Mouse (Mus musculus) splenic B cell, adult 2 months (primary cell): ENCODE data around the gene Nle1.
"Not testable (repeated sequence)": the region's sequence is repeated elsewhere in the genome, so short reads cannot be mapped to it uniquely, and the experiment has no call there.

Experiments
- DNase-seq: peaks from one replicate; pipeline ENCODE4 v3.0.0-alpha.2; 2011; ENCODE audit warnings: low read depth, low spot score
- H3K27me3 ChIP-seq: 2 replicates; pipeline ENCODE4 v1.6.1; 2012; ENCODE audit warnings: mild to moderate bottlenecking, low read length, moderate library complexity, mixed read lengths; ENCODE audit not compliant: control insufficient read depth, poor library complexity, insufficient read depth, severe bottlenecking
- H3K36me3 ChIP-seq: 2 replicates; pipeline ENCODE4 v1.6.1; 2012; ENCODE audit warnings: mild to moderate bottlenecking, low read length, moderate library complexity, mixed read lengths; ENCODE audit not compliant: control insufficient read depth, poor library complexity, insufficient read depth, severe bottlenecking

The Nle1 gene

DNA sequence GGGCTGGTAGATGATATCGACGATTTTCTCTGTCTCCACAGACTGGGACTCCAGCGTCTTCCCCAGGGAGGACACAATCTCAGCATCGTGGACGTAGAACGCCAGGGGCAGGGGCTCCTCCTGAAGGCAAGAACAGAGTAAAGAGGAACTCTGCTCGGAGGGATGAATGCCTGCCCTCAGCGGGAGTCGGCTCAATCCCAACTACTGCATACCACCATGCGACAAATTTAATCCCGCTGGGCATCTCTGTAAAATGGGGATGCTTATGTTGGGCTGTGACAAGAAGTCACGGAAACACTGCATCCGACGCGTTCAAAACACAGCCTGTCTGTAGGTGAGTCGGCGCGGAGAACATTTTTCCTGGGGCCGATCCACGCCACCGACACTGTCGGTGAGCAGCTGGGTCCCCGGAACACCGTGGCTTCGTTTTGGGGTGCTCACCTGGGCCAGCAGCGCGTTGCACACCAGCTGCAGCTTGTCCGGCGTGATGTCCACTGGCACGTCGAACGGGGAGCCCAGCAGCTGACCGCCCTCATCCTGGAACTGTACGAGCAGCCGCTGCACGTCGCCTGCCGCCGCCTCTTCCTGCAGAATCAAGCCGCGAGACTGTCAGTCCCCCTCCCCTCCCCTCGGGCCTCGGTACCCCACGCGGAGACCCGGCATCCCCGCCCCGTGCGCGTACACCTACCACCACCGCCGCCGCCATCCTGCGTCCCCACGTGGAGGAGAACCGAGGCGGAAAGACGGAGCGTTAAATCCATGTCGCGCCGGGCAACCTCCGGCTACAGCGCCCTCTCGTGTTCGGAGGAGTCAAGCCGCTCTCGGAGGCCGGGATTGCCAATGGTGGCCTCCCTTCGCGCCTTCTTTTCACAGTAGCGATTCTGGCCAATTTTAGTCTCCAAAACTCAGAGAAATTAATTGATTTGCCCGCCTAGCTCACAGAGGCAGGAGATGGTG, at the start of gene Nle1:
Nle1 (minus strand) TSS at position 761 of the 957 bp plus-strand sequence.
- peaks cover 2% of the 10 kb centered on the region; the same call in 1 of the 2 replicates for H3K36me3 ChIP-seq

DNA sequence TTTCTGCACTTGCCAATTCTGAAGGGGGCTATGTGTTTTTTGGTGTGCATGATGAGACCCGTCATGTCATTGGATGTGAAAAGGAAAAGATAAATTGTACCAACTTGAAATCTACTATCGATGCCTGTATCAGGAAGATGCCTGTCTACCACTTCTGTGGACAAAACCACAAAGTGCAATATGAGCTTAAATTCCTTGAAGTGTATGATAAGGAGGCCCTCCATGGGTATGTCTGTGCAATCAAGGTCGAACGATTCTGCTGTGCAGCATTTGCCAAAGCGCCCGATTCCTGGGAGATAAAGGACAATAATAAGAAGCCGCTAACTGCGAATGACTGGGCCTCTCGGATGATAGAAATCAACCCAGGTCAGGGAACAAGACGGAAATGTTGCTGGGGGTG, 48.7 kb upstream of the Nle1 start:
- Histone ChIP-seq H3K27me3 (no peaks in the 10 kb centered on the region), H3K36me3 (peaks cover 4% of the 10 kb centered on the region; the same call in 1 of the 2 replicates)
- no peak for DNase-seq

More for the DNA sequence above, at the start of gene Nle1:
- H3K27me3 ChIP-seq = no peaks in the 10 kb centered on the region
- DNase-seq = peak; percentile 93

DNA sequence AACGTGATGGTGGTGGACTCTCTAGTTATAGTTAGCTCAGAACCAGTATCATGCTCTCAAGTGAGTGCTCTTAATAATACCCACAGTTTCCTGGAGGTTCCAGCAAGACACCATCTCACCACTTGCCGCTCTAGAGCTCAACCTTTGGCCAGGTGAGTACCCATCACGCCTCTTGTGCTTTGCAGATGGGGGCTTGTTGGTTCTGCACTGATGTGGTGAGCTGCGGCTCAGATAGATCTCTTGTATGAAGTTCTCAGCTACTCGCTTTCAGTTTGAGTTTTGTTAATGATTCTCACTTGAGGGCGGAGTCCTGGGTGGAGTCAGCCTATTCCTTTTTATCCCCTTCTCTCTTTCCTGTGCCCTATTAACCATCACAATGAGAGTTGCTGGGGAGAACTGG, 46.4 kb upstream of the Nle1 start:
- DNase-seq = no peak
- Histone ChIP-seq H3K36me3 (peaks cover 3% of the 10 kb centered on the region; the same call in 1 of the 2 replicates), H3K27me3 (no peaks in the 10 kb centered on the region)

DNA sequence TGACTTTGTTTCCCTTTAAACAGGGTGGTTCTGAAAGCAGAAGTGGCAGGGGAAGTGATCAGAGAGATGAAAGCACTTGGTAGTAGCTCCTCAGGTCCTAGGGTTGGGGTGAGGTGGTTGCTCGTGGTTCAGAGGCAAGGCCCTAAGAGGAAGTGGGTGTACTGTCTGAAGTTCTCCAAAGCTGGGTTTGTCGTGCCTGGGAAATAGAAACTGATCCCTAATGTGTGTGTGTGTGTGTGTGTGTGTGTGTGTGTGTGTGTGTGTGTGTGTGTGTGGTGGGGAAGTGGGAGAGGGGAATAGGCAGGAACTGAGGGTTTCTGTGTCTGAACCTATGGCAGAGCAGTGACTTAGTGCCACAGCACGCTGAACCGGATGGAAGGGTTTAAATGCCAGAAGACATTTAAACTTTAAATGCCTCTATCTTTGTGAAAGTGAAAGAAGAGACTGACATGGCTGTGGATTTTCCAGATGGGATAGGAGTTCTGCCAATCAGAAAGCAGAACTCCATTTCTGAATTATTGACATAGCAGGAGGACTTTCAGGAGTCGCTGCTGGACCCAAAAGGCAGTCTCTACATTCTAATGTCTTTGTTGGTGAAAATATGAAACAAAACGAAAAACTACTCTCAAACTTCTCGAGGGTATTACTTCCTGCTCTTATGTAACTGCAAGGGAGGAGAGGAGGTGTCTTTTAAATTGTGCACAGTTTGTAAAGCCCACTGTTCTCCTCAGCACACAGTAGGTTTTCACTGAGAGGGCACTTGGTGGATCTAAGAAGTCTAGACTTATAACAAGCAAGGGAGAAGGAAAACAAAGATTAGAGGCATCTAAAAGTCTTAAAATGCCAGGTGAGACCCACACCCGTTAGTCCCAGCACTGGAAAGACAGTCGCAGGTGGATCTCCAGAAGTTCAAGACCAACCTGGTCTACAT, 44.7 kb upstream of the Nle1 start:
- Histone ChIP-seq H3K27me3 (no peaks in the 10 kb centered on the region), H3K36me3 (peaks cover 3% of the 10 kb centered on the region; the same call in 1 of the 2 replicates)
- DNase-seq = peak; percentile 79

DNA sequence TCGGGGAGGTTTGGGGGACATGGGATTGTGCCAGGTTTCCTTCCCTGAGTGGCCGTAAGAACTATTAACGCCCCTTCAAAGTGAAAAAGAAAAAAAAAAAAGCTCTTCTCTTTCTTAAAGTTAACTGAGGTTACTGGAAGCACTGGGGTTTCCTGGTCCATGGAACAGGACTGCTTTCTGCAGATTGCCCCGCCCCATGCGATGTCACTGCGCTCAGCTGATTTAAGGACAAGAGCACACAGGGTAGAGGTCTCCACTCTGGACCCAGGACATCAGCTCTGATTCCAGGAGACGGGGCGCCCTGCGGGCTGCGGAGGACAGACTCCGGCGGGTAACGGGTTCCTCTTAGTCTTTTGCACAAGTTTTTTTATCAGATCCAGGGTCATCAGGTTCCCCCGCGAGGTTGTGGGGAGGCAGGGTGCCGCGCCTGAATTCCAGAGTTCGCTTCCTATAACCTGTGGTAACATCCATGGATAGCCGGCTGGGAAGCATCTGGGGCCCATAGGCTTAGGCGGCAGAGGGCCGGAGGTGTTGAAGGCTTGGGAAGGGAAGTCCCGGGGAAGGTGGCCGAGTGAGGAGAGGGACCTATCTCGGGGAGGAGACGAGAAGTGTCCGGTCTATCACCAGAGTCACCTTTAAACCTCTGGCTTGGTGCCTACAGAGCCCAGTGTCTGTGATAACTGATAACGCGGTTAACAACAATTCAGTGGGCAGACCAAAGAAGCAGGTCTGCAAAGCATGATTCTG, 43.8 kb upstream of the Nle1 start:
- Histone ChIP-seq H3K36me3 (peaks cover 3% of the 10 kb centered on the region; the same call in 1 of the 2 replicates), H3K27me3 (no peaks in the 10 kb centered on the region)
- DNase-seq = peak; percentile 37

DNA sequence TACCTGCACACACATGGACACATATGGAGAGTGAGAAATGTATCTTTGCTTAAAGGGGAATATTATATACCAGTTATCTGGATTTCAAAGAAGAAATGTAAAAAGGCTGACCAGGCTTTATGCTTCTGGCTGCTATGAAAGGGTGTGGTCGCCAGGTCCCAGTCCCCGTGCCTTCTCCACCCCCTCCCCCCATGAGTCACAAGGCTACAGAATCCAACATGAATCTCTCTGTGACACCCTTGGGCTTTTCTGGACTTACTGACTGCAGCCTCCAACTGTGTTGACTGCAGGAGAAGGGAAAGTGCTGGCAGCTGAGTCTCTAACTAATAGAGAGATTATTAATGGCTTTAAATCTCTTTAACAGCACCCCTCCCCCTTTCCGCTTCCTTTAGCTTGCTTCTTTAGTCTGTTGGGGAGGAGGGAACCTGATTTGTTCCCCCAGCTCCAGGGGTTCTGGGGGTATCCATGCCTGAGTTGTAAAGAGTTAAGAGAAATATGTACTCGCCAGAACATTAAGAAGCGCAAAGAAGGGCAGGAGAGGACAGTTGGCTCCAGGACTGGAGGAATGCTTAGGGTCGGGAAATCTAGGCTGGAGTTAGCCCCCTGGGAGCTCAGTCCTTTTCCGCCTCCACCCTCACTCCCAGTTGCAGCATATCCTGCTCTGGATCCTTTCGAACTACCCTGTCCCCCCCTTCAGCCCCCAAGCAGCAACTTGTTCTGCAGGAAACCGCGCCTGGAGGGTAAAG, 42.7 kb upstream of the Nle1 start, which contains the start of gene Slfn5:
Slfn5 (plus strand) TSS at position 614 of the 746 bp plus-strand sequence.
- H3K27me3 ChIP-seq = no peaks in the 10 kb centered on the region
- no peaks in the 10 kb centered on the region for H3K36me3 ChIP-seq
- DNase-seq = no peak

DNA sequence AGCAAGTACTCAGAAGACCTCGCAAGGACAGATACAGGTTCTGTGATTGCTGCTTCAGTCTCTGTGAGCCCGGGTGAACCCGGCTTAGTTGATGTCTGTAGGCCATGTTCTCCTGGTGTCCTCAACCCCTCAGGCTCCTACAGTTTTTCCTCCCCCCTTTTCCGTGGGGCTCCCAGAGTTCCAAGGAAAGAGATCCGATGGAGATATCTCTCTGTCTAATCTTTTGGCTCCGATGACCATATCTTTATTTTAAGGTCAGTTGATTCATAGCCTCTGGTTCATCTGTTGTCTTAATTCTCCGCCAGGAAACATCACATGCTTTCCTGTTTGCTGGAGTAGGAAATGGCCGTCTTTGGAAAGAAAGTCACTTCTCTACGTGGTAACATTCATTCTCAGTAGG, 40.8 kb upstream of the Nle1 start:
- Histone ChIP-seq H3K36me3 (no peaks in the 10 kb centered on the region), H3K27me3 (no peaks in the 10 kb centered on the region)
- DNase-seq = no peak

DNA sequence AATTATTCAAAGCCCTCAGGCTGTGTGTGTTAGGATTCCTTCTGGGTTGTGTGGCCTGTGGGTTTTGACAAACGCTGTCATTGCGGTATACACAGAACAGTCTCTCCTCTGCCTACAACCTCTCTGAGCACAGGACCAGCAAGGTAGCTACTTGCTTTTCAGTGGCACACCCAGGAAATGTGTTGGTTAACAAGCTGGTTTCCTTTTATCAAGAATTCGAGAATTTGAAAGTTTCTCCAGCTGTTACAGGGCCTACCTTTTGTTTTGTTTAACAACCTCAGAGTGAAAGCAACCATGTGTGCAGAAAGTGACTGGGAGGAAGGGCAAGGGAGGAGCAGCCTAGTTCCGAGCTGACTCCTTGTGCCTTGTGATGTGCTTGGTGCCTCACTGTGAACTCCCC, 39.2 kb upstream of the Nle1 start:
- no peaks in the 10 kb centered on the region for H3K36me3 ChIP-seq
- H3K27me3 ChIP-seq = no peaks in the 10 kb centered on the region
- no peak for DNase-seq

DNA sequence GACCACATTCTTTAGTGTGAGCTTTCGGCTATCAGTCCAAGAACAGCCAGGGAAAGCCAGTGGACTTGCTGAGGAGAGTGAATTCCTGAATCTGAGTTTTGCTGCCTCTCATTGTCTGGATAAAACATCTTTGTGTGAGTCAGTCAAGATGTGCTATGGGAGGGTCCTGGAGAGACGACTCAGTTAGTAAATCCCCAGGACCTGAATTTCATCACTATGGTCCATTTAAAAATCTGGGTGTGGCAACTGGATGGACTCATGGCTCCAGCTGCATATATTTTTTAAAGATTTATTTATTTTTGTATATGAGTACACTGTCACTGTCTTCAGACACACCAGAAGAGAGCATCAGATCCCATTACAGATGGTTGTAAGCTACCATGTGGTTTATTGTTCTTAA, 37.4 kb upstream of the Nle1 start:
- no peaks in the 10 kb centered on the region for H3K36me3 ChIP-seq
- H3K27me3 ChIP-seq = no peaks in the 10 kb centered on the region
- DNase-seq = no peak

DNA sequence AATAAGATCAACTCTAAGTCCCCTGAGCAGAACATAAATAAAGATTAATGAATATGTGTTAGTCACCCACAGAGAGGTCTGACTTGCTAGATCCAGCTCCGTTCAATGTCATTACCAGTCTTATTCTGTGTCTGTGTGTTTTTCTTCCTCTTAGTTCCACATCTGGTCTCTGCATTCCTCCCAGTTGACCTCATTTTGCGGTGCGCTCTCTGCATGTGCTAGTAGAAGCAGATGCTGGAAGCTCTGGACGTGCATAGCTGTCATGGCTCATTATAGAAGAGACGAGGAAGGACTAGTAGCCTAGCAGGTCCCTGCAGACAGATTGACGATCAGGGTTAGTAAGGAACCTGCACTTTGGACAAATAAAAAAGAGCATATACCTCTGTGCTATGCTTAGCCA, 35.1 kb upstream of the Nle1 start:
- Histone ChIP-seq H3K36me3 (no peaks in the 10 kb centered on the region), H3K27me3 (no peaks in the 10 kb centered on the region)
- DNase-seq = no peak

DNA sequence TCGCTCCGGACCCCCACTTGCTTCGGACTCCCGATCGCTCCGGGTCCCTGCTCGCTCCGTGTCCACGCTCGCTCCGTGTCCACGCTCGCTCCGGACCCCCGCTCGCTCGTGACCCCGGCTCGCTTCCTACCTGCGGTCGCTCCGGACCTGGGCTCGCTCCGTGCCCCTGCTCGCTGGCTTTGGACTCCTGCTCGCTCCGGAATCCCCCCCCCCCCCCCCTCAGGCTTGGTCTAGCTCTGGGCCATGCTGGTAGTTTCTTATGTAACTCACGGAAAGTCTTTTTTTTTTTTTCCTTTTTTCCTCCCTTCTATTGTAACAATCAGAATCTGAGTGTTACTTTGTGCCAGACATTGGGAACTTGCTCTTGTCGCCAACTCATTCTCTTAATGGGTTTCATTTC, 25.0 kb upstream of the Nle1 start:
- no peak for DNase-seq
- no peaks in the 10 kb centered on the region; the same call in 1 of the 2 replicates for H3K27me3 ChIP-seq
- H3K36me3 ChIP-seq = no peaks in the 10 kb centered on the region

DNA sequence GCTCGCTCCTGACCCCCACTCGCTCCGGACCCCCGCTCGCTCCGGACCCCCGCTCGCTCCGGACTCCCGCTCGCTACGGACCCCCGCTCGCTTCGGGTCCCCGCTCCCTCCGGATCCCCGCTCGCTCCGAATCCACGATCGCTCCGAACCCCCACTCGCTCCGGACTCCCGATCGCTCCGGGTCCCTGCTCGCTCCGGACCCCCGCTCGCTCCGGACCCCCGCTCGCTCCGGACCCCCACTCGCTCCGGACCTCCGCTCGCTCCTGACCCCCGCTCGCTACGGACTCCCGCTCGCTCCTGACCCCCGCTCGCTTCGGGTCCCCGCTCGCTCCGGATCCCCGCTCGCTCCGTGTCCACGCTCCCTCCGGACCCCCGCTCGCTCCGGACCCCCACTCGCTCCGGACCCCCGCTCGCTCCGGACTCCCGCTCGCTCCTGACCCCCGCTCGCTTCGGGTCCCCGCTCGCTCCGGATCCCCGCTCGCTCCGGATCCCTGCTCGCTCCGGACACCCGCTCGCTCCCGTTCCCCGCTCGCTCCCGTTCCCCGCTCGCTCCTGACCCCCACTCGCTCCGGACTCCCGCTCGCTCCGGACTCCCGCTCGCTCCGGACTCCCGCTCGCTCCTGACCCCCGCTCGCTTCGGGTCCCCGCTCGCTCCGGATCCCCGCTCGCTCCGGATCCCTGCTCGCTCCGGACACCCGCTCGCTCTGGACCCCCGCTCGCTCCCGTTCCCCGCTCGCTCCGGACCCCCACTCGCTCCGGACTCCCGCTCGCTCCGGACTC, 23.6 kb upstream of the Nle1 start:
- not testable (repeated sequence) for H3K36me3 ChIP-seq, DNase-seq, H3K27me3 ChIP-seq

DNA sequence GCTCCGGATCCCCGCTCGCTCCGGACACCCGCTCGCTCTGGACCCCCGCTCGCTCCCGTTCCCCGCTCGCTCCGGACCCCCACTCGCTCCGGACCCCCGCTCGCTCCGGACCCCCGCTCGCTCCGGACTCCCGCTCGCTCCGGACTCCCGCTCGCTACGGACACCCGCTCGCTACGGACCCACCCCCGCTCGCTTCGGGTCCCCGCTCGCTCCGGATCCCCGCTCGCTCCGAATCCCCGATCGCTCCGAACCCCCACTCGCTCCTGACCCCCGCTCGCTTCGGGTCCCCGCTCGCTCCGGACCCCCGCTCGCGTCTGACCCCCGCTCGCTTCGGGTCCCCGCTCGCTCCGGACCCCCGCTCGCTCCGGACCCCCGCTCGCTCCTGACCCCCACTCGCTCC, 22.9 kb upstream of the Nle1 start:
- not testable (repeated sequence) for H3K27me3 ChIP-seq, H3K36me3 ChIP-seq, DNase-seq
